Mouse (Mus musculus): ENCODE measurements around the gene Hmga1.
A peak's percentile ranks its signal among the peaks of the same experiment; 100 is the strongest.

Gene Hmga1

DNA sequence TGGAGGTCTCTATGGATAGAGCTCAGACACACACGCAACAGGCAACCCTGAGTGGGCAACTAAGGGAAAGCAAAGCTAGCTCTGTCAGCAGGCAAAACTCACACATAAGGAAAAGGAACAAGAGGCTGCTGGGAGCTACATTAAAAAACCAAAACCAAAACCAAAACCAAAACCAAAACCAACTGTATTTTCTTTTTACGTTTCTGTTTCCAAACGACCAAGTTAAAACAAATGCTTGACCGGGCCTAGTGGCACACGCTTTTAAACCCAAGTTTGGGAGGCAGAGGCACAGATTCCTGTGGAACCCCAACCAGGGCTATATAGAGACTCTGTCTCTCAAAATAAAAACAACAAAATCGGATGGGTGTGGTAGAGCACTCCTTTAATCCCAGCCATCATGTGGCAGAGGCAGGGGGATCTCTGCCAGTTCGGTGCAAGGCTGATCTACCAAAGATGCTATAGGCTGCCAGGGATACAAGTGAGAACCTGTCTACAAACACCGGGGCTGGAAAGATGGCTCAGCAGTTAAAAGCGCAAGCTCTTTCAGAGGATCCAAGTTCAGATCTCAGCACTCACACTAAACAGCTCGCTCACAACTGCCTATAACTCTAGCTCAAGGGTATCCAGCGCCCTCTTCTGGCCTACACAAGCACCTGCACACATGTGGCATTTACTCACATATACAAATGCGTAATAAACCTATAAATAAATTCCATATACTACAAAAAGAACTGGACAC lies 35.7 kb downstream of the Hmga1 start:
- DNase-seq, result no peak

DNA sequence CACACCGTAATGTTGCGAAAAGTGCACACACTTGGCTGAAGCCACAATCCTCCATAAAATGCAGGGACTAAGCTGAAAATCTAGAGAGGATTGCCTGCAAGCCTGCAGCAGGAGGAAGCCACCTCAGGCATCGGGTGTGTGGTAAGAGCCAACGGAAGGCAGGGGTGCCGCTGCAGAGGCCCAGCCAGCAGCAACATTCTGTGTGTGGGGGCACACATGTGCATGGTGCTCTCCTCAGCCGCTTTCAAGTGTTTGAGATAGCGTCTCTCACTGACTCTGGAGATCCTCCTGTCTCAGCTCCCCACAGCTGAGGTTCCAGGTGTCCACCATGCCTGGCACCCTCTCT lies 36.2 kb downstream of the Hmga1 start:
- no peak for DNase-seq

DNA sequence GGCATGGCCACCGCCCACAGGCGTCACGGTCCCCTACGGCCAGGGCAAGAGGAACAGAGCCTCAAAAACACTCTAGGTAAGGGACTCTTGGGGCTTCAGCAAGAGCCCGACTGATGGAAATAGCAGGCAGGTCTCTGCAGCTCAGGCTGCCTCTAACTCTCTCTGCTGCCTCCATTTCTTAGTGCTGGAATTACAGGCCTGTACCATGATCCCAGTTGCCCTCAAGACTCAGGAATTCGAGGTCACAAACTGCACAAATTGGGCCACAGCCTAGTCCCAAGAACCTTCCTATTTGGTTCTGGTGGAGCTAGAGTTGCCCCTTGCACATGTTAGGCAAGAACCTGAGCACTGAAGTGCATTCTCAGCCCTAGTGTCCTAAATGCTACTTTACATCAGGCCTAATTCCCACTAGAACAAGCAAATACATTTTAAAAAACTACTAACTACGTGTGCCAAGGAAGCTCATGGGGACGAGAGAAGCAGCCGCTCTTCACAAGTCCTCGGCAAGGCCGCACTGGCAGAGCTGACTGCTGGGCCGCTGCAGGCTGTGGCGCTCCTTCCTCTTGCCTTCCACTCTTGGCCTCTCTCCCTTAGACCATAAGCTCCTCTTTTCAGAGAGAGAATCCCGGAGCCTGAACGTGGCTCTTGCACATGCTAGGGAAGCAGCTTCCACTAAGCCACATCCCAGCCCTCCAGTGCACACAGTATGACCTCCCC lies 39.5 kb downstream of the Hmga1 start:
- DNase-seq, result no peak

DNA sequence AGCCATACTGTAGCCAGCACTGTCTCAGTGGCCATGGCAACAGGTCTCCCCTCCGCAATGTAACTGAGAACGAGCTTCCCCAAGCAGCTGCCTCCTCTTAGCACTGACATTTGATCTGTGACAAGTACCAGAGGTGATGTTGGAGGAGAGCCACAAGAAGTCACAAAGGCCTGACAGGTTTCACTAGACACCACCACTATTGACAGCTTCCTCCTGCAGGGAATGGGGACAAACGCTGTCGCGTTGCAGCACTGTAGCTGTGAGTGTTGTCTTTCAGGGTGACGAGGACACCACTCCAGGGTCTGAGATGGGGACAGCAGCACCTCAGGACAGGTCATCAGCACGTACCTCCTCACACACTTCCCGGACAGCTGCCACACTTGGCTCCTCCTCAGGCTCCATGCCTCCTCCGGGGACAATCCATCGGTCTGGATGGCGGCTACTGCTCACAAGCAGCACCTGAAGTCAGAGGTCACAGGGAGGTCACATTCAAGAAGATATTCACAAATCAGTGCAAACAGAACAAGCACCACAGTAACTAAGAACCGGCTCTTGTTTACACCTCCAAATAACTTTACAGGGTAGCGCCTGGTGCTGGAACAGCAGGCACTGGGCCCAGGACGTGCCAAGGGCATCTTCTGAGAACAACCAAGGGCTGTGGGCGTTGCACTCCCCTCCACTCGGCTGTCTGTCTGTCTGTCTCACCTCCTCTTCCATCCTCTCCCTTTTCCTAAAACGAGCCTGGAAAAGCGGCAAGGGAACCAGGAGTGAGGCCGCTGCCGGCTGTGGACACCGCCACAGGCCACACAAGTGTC lies 40.3 kb downstream of the Hmga1 start:
- DNase-seq, result no peak

DNA sequence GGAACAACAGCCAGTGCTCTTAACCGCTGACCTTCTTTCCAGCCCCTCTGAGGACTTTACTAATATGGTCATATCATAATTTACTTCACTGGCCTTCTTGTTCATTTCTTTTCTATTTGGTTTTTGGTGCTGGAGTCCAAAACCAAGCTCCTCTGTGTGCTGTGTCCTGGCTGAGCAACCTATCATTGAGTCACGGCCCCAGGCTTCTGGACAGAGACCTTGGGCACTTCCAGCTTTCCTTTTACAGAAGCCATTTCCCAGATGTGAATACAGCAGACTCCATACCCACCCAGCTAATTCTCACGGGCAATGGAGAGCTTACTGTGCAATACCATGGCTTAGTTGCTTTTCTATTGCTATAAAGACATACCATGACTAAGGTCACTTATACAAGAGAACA lies 44.0 kb downstream of the Hmga1 start:
- DNase-seq, result no peak

DNA sequence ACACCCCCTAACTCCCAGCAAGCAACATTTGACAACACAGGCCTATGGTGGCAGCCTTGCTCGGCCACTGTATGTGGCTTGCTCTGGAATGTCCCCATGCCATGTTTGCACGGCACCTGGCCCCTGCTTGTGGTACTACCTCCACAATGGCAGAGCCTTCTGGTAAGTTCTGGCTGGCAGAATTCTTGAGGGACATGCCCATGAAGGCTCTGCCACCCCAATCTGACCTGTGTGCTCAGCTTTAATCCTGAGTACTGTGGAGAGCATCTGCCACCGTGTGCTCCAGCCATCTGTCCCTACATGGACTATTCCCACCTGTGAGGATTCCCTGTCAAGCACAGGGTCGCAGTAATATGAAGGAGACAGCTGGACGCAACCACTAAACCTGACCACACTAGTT lies 44.6 kb downstream of the Hmga1 start:
- peak; percentile 63 to 76 for DNase-seq

DNA sequence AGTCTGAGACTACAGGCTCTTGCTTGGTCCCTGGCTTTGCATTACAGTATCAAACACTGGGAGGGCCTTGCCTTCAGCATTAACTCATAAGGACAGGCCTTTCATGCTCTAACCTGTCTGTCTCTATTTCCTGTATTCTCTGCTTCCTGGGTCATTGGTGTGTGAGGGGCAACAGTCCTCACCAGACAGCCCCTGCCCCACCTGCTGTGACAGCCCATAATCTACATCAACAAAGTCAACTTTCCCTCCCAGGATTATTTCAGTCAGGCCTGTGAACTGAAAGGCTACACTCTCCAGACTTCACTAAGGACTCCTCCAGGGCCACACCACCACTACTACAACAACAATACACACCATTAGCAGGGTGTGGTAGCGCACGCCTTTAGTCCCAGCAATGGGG lies 46.7 kb downstream of the Hmga1 start:
- DNase-seq, result no peak

DNA sequence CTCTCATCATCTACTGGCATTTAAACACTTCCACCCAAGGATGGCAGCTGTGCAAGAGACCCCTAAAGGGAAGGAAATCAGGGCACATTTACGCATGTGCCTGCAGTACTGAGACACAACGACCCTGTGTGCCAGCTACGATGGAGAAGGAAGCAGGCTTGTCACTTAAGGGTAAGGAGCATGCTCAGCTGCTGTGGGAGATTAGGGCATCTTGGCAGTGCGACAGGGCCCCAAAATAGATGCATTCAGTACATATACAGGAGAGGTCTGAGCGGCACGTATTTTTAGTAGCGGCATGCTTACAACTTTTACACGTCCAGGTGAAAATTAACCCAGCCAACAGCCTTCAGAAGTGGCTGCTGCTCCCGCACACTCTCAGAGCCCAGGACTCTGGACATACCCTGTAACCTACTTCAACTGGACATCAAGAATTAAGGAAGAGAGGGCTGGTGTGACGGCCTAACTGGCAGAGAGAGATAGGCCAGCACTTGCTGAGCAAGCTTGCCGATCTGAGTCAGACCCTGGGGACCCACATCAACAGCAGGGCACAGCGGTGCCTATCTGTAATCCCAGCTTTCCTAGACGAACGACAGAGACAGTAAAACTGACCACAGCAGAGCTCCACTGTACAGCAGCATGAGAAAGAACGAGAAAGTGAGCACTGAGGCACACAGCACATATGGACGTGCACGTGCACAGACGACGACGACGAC lies 47.4 kb downstream of the Hmga1 start:
- DNase-seq, result peak in 1 of 2 experiments; percentile 57

DNA sequence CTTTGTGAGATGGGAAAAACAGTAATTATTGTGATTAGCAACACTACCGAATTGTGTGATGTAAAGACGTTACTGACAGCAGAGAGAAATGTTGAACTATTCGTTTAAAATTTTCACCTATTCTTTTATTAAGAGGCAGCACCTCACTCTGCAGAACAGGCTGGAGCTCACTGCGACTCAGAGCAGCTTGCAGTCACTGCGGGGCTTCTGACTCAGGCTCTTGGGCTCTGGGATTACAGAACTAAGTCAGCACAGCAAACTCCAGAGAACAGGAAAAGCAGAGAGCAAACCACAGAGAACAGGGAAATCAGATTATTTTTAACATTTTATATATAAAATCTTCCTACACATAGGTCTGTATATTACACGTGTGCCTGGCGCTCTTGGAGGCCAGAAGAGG lies 53.3 kb downstream of the Hmga1 start:
- DNase-seq, result no peak

DNA sequence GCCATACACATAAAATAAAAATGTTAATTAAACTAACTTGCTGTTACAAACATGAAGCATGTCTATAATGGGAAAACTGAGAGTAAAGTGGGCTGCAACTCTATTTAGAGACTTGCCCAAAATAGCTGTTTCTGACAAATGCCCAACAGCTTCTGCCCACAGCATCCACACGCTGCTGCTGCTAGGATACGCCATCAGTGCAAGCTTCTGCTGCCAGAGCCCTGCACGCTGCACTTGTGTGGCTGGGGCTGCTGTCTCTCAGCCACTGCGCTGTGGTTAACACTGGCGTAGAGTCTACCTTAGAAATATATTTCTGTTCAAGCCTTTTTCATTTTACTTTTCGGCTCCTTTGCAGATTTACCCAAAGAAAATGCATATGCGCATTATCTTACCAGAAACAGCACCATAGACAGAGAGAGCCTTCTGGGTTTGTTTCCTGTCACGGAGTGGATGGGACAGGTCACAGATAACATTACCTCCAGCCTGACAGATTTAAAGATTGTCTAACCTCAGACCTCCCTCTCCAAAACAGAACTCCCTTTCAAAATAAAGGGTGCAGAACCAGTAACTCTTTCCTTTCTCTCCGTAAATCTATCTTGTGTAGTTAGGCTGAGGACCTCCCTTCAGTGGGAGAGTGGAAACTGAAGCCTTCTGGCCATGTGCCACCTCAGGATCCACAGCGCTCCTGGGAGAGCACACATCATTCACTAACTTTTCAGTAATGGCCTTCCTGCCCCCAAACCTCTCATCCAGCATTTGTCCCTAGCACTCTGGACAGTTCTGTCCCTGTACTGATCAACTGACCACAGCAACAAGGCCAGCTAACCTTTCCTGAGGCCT lies 54.6 kb downstream of the Hmga1 start:
- DNase-seq, result peak; percentile 51 to 54

DNA sequence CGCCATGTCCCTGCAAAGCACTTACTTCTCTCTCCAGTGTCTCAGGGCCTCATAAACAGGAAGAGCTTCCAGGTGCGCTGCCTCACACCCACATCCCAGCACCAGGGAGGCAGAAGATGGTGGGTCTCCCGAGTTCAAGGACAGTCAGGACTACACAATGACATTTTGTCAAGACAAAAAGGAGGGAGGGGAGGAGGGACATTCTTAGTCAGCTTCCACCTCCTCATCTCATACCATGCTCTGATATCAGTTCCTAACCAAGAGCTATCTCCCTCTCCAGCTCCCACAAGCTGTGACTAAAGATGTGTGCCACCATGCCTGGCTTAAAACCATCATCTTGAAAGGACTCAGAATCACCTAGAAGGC lies 55.2 kb downstream of the Hmga1 start:
- no peak for DNase-seq

DNA sequence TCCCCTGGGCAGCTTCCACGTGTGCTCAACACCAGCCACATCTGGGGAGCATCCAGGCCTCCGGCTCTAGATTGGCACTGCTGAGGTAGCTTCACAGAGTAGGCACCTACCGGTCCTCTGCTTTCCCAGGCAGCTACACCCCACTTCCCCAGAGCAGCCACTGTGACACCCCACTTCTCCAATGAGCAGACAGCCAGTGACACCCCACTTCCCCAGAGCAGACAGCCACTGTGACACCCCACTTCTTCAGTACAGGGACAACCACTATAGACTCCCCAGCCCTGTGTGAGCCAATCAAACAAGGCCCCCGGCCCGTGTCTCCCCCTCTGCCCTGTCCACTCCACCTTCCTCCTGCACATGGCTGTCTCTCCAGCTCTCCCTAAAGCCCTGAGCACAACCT lies 55.7 kb downstream of the Hmga1 start:
- DNase-seq, result no peak

DNA sequence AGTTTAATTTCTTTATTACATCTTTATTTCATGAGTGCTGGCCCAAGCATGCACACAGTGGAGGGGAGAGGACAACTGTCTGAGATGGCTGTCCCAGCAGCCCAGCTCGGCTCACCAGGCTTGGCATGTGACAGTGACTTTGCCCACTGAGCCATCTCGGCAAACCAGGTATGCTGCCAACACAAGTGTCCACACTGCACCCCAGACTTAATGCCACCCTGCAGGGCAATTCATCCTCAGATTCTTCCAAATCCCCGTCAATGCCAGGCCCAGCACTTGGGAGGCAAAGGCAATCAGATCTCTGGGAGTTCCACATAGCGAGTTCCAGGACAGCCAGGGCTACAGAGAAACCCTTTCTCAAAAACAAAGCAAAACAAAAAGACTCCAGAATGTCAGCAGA lies 56.7 kb downstream of the Hmga1 start:
- peak; percentile 47 to 68 for DNase-seq
